ENCODE assay signal across 23 mouse cellular contexts in genomic region chr1:160884273-160884672, GRCm38 (mm10).
"Had no signal": no experiment of that assay in that cellular context is flagged by ENCODE, and none has a peak within 500 bp of the region (broad histone marks: within the 10 kb centered on the region; RNA-seq: fewer than 3 reads in every experiment).

No protein-coding gene starts in this region.

- H3K4me3 ChIP-seq: gastrocnemius, adult 2 months; heart, embryonic 10.5 days; heart, embryonic 12.5 days; hindbrain, embryonic 13.5 days; hindbrain, embryonic 15.5 days; layer of hippocampus, adult 2 months; left cerebral cortex, adult 2 months; limb, embryonic 13.5 days; limb, embryonic 15.5 days; liver, embryonic 12.5 days had no signal

- H3K4me2 ChIP-seq: heart, embryonic 12.5 days; hindbrain, embryonic 13.5 days; hindbrain, embryonic 15.5 days; limb, embryonic 13.5 days; limb, embryonic 15.5 days; liver, embryonic 12.5 days had no signal

- H3K4me1 ChIP-seq: heart, embryonic 10.5 days; heart, embryonic 12.5 days; hindbrain, embryonic 13.5 days; hindbrain, embryonic 15.5 days; limb, embryonic 13.5 days; limb, embryonic 15.5 days; liver, embryonic 12.5 days had no signal

- H3K9ac ChIP-seq: heart, embryonic 12.5 days; hindbrain, embryonic 13.5 days; hindbrain, embryonic 15.5 days; limb, embryonic 13.5 days; limb, embryonic 15.5 days; liver, embryonic 12.5 days; liver, embryonic 14.5 days had no signal

- ATAC-seq: hindbrain, postnatal 0 days; liver, embryonic 12.5 days had no signal

- DNase-seq: gastrocnemius, adult 2 months; gastrocnemius, postnatal 10 days; gastrocnemius, postnatal 25 days; heart, adult 18-20 months; heart, postnatal 14 days; heart, postnatal 36 days; kidney, adult 18-20 months; kidney, adult 8-10 months; kidney, postnatal 10 days; kidney, postnatal 25 days; kidney, postnatal 4 days; left cerebral cortex, postnatal 4 days had no signal

- H3K27ac ChIP-seq: gastrocnemius, adult 2 months; heart, embryonic 10.5 days; hindbrain, embryonic 13.5 days; hindbrain, embryonic 15.5 days; hindbrain, postnatal 0 days; layer of hippocampus, adult 2 months; left cerebral cortex, adult 2 months; limb, embryonic 13.5 days; limb, embryonic 15.5 days; liver, embryonic 12.5 days; liver, embryonic 14.5 days had no signal

- H3K36me3 ChIP-seq: heart, embryonic 10.5 days; heart, embryonic 12.5 days; hindbrain, embryonic 13.5 days; hindbrain, embryonic 15.5 days; limb, embryonic 13.5 days; limb, embryonic 15.5 days; liver, embryonic 12.5 days had no signal

- H3K9me3 ChIP-seq: heart, embryonic 10.5 days; heart, embryonic 12.5 days; hindbrain, embryonic 13.5 days; hindbrain, embryonic 15.5 days; limb, embryonic 13.5 days; limb, embryonic 15.5 days; liver, embryonic 12.5 days had no signal

- H3K27me3 ChIP-seq: heart, embryonic 12.5 days; hindbrain, embryonic 13.5 days; hindbrain, embryonic 15.5 days; limb, embryonic 13.5 days; limb, embryonic 15.5 days had no signal
